Mouse (Mus musculus) G1E (cell line): ENCODE measurements at regions not wholly inside any gene's neighbourhood (a gene's known extent, or its start where the extent isn't known, plus 50 kb on each side); places are given as distances from the start of the nearest gene placed in this dataset.

Experiments used
- CTCF ChIP-seq: IDR thresholded peaks from 2 replicates; pipeline ENCODE4 v1.5.1; 2012; ENCODE audit warnings: low read depth, low read length, inconsistent platforms, mixed read lengths
- GATA1 ChIP-seq: IDR thresholded peaks from 2 replicates; pipeline ENCODE4 v1.6.1; 2012; ENCODE audit warnings: borderline replicate concordance, low read length, inconsistent platforms, mixed read lengths
- GATA2 ChIP-seq: IDR thresholded peaks from 2 replicates; pipeline ENCODE4 v1.6.1; 2012; ENCODE audit warnings: low read depth, low read length, inconsistent platforms, borderline replicate concordance
- POLR2AphosphoS5 ChIP-seq: IDR thresholded peaks from 2 replicates; pipeline ENCODE4 v1.6.1; 2012; ENCODE audit warnings: low read depth, low read length, inconsistent platforms; ENCODE audit not compliant: insufficient replicate concordance
- TAL1 ChIP-seq: conservative IDR thresholded peaks from 2 replicates; pipeline ENCODE4 v1.6.1; 2012; ENCODE audit warnings: low read depth, low read length, inconsistent platforms, mixed read lengths

- no peak for TF ChIP-seq GATA2
- no peak for TF ChIP-seq CTCF
- TF ChIP-seq GATA1: no peak
- TF ChIP-seq POLR2AphosphoS5: no peak
- TF ChIP-seq TAL1: no peak
These were observed 157.4 kb downstream of the Phf3 start for GRCm38 (mm10) chr1:30716346-30716745.
